Mouse (Mus musculus): ENCODE results near the gene Ifitm6.
"Not testable (repeated sequence)": the region's sequence is repeated elsewhere in the genome, so short reads cannot be mapped to it uniquely, and the experiment has no call there.

The Ifitm6 gene

DNA sequence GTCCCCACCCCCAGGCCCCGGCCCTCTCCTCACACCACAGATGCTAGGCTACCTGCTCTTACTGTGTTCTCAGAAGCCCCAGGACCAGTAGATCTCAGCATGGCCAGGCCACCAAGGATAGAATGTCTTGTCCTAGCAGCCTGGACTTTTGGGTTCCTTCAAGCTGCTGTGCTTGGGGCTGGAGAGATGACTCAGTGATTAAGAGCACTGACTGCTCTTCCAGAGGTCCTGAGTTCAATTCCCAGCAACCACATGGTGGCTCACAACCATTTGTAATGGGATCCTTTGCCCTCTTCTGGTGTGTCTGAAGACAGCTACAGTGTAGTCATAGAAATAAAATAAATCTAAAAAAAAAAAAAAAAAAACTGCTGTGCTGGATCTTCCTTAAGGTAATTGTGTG lies at the start of gene Ifitm6:
Gene Ifitm6, minus strand, starts transcription at position 101 of the 400 bp plus-strand sequence.
- DNase-seq (ENCODE audit: low read depth, low spot score) = not testable (repeated sequence)

DNA sequence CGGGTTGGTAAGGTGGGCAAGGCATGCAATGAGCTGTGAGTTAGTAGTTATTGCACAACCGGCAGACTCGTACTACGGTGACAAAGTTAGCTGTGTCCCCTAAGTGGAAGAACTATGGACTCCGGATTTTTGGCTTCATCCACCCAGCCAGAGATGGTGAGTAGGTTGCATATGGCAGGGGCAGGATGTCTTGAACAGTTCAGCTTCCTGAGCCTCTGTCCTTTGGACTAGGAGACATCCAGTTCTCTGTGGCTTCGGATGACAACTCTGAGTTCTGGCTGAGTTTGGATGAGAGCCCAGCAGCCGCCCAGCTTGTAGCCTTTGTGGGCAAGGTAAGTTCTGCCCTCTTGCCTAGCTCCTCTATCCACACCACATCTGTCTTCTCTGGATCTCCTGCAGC lies 46.9 kb upstream of the Ifitm6 start:
- no peak for DNase-seq (ENCODE audit: low read depth, low spot score)

DNA sequence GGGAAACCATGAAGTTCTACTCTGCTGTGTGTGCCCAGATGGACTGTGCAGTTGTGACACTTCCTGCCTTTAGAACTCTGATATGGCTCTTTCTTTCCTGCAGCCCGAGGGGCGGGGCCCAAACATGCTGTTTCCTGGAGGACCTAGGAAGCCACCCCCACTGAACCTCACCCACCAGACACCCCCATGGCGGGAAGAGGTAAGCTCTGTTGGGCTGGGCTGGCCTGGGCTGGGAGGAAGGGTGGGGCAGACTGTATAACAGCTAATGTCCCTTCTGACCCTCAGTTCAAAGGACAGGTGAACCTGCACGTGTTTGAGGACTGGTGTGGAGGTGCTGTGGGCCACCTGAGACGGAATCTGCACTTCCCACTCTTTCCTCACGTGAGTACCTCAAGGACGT lies 46.5 kb upstream of the Ifitm6 start:
- peak; percentile 63 for DNase-seq (ENCODE audit: low read depth, low spot score)

DNA sequence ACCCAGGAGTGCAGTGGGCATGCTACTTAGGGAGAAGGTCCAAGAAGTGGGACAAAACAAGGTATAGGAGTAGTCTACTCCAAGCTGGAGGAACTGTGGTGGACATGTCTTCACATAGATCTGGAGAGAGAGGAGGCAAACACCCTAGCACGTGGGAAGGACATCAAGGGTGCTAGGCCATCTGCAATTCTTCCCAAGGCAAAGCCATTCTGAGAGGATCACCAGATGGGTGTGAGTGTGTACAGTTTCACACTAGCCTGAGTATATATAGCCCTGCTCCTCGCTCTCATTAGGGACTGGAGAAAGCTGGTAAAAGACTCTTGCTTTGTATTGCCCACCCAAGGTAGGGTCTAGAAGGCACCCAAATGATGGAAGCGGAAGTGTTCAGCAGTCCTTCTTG lies 45.6 kb upstream of the Ifitm6 start:
- DNase-seq (ENCODE audit: low read depth, low spot score) = no peak

DNA sequence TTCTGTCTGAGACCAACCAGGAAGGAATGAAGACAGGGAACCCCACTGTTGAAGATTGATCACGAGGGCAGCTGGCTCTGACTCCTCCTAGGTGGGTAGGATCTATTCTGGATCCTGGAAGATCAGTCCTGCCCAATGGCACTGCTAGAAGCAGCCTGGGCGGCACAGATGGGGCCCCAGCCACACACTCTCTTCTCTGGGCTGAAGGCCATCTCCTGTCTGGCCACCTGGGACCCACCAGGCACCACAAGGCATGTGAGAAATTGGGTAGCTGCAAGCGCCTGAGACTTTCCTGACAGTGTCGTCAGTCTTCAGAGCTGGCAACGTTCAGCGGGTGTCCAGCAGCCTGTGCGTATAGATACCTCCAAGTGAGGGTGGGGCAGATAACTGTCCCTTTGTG lies 44.8 kb upstream of the Ifitm6 start:
- no peak for DNase-seq (ENCODE audit: low read depth, low spot score)

- peak; percentile 47 for DNase-seq (ENCODE audit: low read depth, low spot score)
Observed at GRCm38 (mm10) chr7:141061269-141061692, 43.6 kb upstream of the Ifitm6 start.

DNA sequence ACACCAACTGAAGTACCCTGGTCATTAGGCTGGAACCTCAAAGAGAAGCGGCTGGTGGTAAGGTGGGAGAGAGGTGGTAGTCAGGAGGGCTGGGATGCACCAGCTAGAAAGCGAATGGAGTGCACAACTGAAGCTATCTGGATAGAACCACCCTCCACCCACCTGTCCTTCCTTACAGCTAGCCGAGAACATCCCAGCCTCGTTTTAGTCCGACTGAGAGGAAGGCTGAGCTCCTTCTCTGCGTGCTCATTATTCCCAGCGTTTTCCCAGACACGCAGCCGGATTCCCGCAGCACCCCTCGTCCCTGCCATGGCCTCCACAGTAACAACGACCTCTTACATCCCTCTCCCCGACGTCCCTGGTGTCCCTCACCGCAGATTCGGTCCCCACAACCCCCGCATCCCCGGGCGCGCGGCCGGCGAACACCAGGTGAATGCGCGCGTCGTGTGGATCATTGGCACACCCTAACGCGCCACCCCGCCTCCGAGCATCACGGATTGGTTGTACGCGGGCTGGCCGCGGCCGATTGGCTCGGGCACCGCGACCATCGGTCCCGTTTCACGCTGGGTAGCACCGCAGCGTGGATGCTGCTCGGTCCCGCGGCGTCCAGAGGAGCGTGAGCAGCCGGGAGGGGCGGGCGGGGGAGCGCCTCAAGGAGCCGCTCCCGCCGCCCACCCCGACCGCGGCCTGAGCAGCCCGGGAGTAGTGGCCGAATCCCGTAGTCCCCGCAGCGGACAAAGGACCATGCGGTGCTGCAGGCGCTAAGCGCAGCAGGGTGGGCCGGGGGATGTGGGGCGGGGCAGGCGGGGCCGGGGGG lies 42.9 kb upstream of the Ifitm6 start, which contains the start of gene B4galnt4:
Gene B4galnt4, plus strand, starts transcription at position 679 of the 817 bp plus-strand sequence.
- DNase-seq (ENCODE audit: low read depth, low spot score) = peak; percentile 82

DNA sequence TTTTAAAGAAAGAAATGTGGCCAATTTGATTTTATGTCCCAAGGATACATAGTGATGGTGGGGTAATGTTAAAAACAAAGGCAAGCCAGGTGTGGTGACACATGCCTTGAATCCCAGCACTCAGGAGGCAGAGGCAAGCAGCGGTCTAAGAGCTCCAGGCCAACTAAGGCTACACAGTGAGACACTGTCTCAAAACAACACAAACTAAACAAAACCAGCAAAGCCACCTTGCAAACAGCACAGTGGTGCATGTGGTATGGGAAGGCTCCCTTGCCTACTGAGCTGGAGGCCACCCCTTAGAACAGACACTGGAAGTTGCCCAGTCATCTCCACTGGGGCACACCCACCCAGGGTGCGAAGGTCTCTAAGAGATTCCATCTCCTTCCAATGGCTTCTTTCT lies 42.2 kb upstream of the Ifitm6 start:
- peak; percentile 25 for DNase-seq (ENCODE audit: low read depth, low spot score)

- peak; percentile 84 for DNase-seq (ENCODE audit: low read depth, low spot score)
Observed at GRCm38 (mm10) chr7:141058601-141059341, 41.0 kb upstream of the Ifitm6 start.

DNA sequence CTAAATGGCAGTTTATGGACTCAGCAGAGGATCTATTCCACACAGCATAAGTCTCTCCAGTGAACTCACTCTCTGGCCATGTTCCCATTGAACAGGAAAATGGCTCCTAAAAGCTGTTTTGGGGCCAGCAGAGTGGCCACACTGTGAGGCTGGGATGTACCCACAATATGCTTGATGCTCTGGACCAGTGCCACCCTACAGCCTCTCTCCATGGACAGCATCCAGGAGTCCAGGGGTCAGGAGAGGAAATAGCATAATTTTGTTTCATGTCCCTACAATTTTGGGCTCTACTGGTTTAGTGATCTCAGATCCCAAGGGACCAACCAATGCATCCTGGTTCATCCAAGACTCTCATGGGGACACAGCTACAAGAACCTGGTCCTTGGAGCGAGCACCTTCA lies 39.8 kb upstream of the Ifitm6 start:
- no peak for DNase-seq (ENCODE audit: low read depth, low spot score)

DNA sequence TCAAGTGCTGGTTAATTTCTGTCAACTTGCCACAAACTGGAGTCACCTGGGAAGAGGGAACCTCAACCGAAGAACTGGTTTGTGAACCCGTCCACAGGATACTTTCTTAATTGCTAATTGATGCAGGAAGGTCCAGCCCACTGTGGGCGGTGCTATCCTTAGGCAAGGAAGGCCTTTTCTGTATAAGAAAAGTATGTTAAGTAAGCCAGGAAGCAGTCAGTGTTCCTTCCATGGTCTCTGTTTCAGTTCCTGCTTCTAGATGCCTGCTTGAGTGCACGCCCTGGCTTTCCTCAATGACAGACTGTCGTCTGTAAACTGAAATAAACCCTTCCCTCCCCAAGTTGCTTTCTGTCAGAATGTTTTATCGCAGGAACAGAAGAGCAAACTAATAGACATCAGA lies 39.3 kb upstream of the Ifitm6 start:
- DNase-seq (ENCODE audit: low read depth, low spot score) = no peak

- no peak for DNase-seq (ENCODE audit: low read depth, low spot score)
Observed at GRCm38 (mm10) chr7:141055785-141056184, 38.1 kb upstream of the Ifitm6 start.

DNA sequence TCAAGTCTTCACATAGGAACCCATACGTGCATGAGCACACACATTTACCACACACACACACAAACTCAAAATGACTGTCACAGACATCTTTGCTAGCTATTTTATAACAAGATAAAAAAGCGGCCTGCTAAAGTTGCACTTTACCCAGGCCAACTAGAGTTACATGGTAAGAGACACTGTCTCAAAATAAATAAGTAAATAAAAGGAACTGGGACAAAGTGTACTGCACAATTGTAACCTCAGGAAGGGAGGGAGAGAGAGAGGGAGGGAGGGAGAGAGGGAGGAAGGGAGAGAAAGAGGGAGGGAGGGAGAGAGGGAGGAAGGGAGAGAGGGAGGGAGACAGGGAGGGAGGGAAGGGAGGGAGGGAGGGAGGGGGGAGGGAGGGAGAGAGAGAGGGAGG lies 34.7 kb upstream of the Ifitm6 start:
- DNase-seq (ENCODE audit: low read depth, low spot score) = no peak

DNA sequence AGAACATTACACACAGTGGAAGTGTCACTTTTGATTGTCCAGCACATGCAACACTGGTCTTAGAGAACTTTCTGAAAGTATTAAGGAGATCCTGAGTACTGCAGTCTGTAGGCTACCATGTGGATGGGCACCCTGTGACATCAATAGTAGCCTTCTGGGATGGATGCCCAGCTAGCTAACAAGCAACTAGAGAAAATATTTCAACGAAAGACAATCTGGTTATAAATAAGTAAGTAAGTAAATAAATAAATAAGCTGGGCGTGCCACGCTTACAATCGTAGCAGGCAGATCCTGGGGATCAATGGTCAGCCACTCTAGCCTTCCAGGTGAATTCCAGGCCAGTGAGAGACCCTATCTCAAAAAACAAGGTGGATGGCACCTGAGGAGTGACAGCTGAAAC lies 34.3 kb upstream of the Ifitm6 start:
- no peak for DNase-seq (ENCODE audit: low read depth, low spot score)

- no peak for DNase-seq (ENCODE audit: low read depth, low spot score)
Observed at GRCm38 (mm10) chr7:141051060-141051685, 33.4 kb upstream of the Ifitm6 start.

DNA sequence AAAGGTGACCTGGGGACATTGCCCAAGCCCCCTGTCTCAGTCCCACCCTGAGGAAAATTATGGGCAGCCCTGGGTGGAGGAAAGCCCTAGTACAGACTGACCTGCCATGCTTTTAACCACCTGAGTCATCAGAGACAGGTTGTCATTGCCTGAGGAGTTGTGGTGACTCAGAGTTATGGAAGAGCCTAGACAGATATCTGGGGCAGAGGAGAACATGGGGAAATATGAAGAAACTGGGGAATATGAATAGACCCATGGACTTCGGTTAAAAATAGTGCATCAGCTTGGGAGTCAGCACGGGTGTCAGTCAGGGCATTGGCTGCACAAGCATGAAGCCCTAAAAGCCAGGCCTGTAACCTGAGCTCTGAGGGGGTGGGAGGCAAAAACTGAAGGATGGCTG lies 31.6 kb upstream of the Ifitm6 start:
- no peak for DNase-seq (ENCODE audit: low read depth, low spot score)

DNA sequence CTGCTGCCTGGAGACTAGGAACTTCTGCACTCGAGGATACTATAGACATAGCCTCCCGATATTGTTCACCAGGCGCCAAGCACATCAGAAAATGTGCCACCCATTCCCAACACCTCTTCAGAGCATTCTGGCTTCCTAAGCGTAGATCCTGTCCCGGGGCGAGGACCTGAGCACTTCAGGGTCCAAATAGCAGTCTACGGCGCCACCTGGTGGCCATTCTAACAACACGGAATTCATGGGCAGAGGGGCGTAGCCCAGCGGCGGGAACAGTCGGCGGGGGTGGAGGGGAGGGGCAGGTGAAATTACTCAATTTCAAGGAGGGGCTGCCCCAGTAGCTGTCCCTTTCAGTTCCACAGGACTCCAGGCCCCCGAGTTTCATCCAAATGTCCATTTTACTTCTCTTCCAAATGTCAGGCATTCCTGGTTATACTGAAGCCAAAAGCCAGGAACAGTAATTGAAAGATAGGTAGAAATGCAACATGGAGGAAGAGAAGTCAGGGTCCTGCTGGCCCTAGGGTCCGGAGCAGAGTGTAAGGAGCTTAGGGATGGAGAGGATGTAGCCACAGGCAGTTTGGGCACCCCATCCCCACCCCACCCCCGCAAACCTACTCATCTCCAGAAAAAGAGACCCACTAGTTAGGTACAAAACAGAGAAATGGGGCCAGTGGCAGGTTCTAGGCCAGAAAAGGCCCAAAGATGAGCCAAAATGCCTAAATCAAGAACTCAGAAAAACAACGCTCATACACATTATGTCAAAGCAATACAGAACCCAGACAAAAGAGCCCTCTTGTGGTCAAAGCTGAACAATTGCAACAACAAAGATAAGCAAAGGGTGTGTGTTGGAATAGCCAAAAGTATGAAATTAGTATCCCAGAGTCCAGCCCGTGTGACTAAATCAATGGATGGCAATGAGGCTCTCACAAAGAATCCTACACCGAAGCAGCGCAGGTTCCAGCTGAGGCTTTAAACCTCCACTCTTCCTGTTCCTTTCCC lies 30.8 kb upstream of the Ifitm6 start:
- peak; percentile 90 for DNase-seq (ENCODE audit: low read depth, low spot score)

- no peak for DNase-seq (ENCODE audit: low read depth, low spot score)
Observed at GRCm38 (mm10) chr7:141047581-141048225, 30.0 kb upstream of the Ifitm6 start.

GRCm38 (mm10) chr7:141046931-141047580 lies 29.3 kb upstream of the Ifitm6 start:
- DNase-seq (ENCODE audit: low read depth, low spot score) = peak; percentile 33

GRCm38 (mm10) chr7:141042539-141042938 lies 24.8 kb upstream of the Ifitm6 start:
- DNase-seq (ENCODE audit: low read depth, low spot score) = no peak
